Mouse (Mus musculus) neural tube, embryonic 15.5 days (tissue): Measurements from ENCODE around the gene Tfap4. TPM values are rescaled to one million over a fixed set of nuclear protein-coding genes. Genes with fewer than 3 reads are reported as not detected.

Experiments used
- ATAC-seq: fragments of 200-750 bp; cut with Nextera tagmentation; 2 replicates; pipeline ENCODE4 v1.8.0; 2017; ENCODE audit warnings: mild to moderate bottlenecking, moderate TSS enrichment, moderate library complexity; ENCODE audit not compliant: low FRiP score
- H3K27ac ChIP-seq: fragments of 300-500 bp; sonication (generic); replicated peaks from 2 replicates; pipeline ENCODE4 v1.5.1; 2015; ENCODE audit warnings: mild to moderate bottlenecking, inconsistent platforms
- H3K27me3 ChIP-seq: fragments of 300-500 bp; sonication (generic); replicated peaks from 2 replicates; pipeline ENCODE4 v1.6.1; 2015; ENCODE audit warnings: inconsistent platforms
- H3K36me3 ChIP-seq: fragments of 300-500 bp; sonication (generic); 2 replicates; pipeline ENCODE4 v1.6.1; 2015; ENCODE audit warnings: inconsistent platforms
- H3K4me1 ChIP-seq: fragments of 300-500 bp; sonication (generic); 2 replicates; pipeline ENCODE4 v1.6.1; 2015; ENCODE audit warnings: inconsistent platforms
- H3K4me2 ChIP-seq: fragments of 300-500 bp; sonication (generic); 2 replicates; pipeline ENCODE4 v1.6.1; 2015; ENCODE audit warnings: inconsistent platforms, mild to moderate bottlenecking, moderate library complexity
- H3K4me3 ChIP-seq: fragments of 300-500 bp; sonication (generic); replicated peaks from 2 replicates; pipeline ENCODE4 v1.5.1; 2015; ENCODE audit warnings: mild to moderate bottlenecking, inconsistent platforms
- H3K9ac ChIP-seq: fragments of 300-500 bp; sonication (generic); replicated peaks from 2 replicates; pipeline ENCODE4 v1.6.1; 2015; ENCODE audit warnings: mild to moderate bottlenecking, inconsistent platforms
- H3K9me3 ChIP-seq: fragments of 300-500 bp; sonication (generic); replicated peaks from 2 replicates; pipeline ENCODE4 v1.6.1; 2016; ENCODE audit warnings: inconsistent platforms
- WGBS: fragments of 180-500 bp; shearing (Covaris S2); methylation state at CpG from one replicate; pipeline ENCODE4 v1.1.7; 2015; ENCODE audit warnings: mixed read lengths; 5-methylcytosine and 5-hydroxymethylcytosine counted together
- polyA plus RNA-seq: library from polyadenylated mRNA; unstranded; fragments of >200 nt; fragmentation: Nextera tagmentation; extraction: Ambion mirVana; gene quantifications from 2 replicates; pipeline ENCODE4 v1.2.1, GENCODE M21; 2015

The Tfap4 gene
- polyA plus RNA-seq, 1 experiment from 2014 or later, result 8.6 TPM

- Histone ChIP-seq H3K4me3 (no peak overlapping the region), H3K27me3 (no peaks in the 10 kb centered on the region), H3K9me3 (no peaks in the 10 kb centered on the region), H3K36me3 (no peaks in the 10 kb centered on the region), H3K4me2 (0 out of 2 replicates have a peak overlapping the region, but pooled peaks have one; percentile 95), H3K27ac (no peak overlapping the region), H3K4me1 (peaks cover 87% of the 10 kb centered on the region), H3K9ac (no peak overlapping the region; the same call in 1 of the 2 replicates)
- 12% methylated on average over 6 of the region's 6 CpGs for WGBS
- no peak for ATAC-seq
These were observed 39.4 kb upstream of the Tfap4 start for GRCm38 (mm10) chr16:4598891-4599543.

- Histone ChIP-seq H3K9me3 (no peaks in the 10 kb centered on the region), H3K4me1 (peaks cover 86% of the 10 kb centered on the region), H3K9ac (no peak overlapping the region; the same call in 1 of the 2 replicates), H3K4me3 (no peak overlapping the region), H3K27me3 (no peaks in the 10 kb centered on the region), H3K4me2 (peak overlapping the region; percentile 95; the same call in 1 of the 2 replicates), H3K36me3 (no peaks in the 10 kb centered on the region), H3K27ac (no peak overlapping the region)
- no peak for ATAC-seq
- WGBS, result 54% methylated on average over 5 of the region's 5 CpGs
These were observed 38.4 kb upstream of the Tfap4 start for GRCm38 (mm10) chr16:4598041-4598440.

GRCm38 (mm10) chr16:4597296-4597695 is 37.6 kb upstream of the Tfap4 start:
- peaks cover 86% of the 10 kb centered on the region for H3K4me1 ChIP-seq
- ATAC-seq, result no peak
- no peak overlapping the region for H3K27ac ChIP-seq
- WGBS, result 50% methylated on average over 5 of the region's 7 CpGs
- H3K36me3 ChIP-seq, result no peaks in the 10 kb centered on the region
- H3K9me3 ChIP-seq, result no peaks in the 10 kb centered on the region
- H3K4me3 ChIP-seq, result peak overlapping the region; percentile 11; the same call in 1 of the 2 replicates
- peak overlapping the region; percentile 95 for H3K4me2 ChIP-seq
- 0 out of 2 replicates have a peak overlapping the region, but pooled peaks have one; percentile 18 for H3K9ac ChIP-seq
- H3K27me3 ChIP-seq, result no peaks in the 10 kb centered on the region

- Histone ChIP-seq H3K4me2 (peak overlapping the region; percentile 95), H3K9ac (peak overlapping the region; percentile 88), H3K4me3 (peak overlapping the region; percentile 82; the same call in 1 of the 2 replicates), H3K36me3 (no peaks in the 10 kb centered on the region), H3K27ac (0 out of 2 replicates have a peak overlapping the region, but pooled peaks have one; percentile 94), H3K27me3 (no peaks in the 10 kb centered on the region), H3K4me1 (peaks cover 86% of the 10 kb centered on the region), H3K9me3 (no peaks in the 10 kb centered on the region)
- no peak for ATAC-seq
- 27% methylated on average over 2 of the region's 2 CpGs for WGBS
These were observed 37.2 kb upstream of the Tfap4 start for GRCm38 (mm10) chr16:4596836-4597235.

DNA sequence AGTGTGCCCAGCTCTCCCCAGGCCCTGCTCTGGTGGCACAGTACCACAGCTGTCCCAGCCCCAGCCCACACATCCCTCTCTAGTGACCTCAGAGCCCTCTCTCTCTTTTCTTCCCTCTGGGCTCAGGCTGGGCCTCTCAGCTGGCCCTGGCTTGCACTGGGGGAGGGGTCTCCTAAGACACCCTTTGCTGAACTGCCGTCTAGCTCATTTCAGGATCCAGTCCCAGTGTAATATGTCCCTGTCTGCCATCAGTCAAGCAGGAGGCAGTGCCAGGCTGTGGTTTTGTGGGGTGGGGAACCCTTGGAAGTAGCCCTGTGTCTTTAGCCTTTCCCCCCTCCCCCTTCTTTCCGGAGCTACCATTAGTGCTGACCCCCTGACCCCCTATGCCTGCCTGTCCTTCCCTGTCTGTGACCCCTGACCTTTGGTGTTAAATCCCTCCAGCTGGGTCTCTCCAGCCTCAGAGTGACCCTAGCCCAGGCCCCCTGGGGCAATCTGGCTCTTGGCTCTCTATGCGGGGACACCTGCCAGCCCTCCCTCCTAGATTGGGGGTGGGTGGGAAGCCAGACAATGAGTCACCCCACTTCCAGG is 36.6 kb upstream of the Tfap4 start:
- peak overlapping the region; percentile 95 for H3K4me2 ChIP-seq

DNA sequence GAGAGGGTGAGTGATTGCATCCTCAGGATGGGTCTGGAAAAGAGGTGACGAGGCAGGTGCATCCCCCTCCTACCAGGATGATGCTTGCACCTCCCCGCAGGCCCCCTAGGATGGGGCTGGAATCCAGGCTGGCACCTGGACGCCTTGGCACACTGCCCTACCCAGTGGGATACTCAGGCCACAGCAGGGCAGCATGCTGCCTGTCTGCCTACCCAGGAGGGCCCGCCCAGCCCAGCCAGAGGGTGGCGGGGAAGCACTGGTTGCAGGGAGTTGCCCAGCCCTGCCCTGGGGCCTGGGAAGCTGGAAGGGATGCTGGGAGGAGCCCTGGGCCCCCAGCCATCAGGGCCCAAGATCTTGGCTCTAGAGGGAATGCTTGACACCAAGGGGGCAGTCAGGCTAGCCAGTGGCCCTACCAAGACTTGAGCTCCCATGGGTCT is 35.9 kb upstream of the Tfap4 start:
- H3K4me2 ChIP-seq, result peak overlapping the region; percentile 95

More for the DNA sequence above, 36.6 kb upstream of the Tfap4 start:
- Histone ChIP-seq H3K9me3 (no peaks in the 10 kb centered on the region), H3K4me1 (peaks cover 83% of the 10 kb centered on the region), H3K27me3 (no peaks in the 10 kb centered on the region), H3K9ac (peak overlapping the region; percentile 88), H3K36me3 (no peaks in the 10 kb centered on the region), H3K27ac (peak overlapping the region; percentile 94), H3K4me3 (peak overlapping the region; percentile 82)
- 8% methylated on average over 3 of the region's 3 CpGs for WGBS
- ATAC-seq, result 0 out of 2 replicates have a peak, but pooled peaks have one; percentile 3

GRCm38 (mm10) chr16:4594814-4595526 is 35.3 kb upstream of the Tfap4 start:
- peak; percentile 46 for ATAC-seq
- H3K36me3 ChIP-seq, result 0 out of 2 replicates have a peak, but pooled peaks cover 4% of the 10 kb centered on the region
- H3K27me3 ChIP-seq, result no peaks in the 10 kb centered on the region
- WGBS, result under 1% methylated on average over 49 of the region's 52 CpGs
- H3K4me2 ChIP-seq, result peak overlapping the region; percentile 95
- peak overlapping the region; percentile 94 for H3K27ac ChIP-seq
- peak overlapping the region; percentile 82 for H3K4me3 ChIP-seq
- peak overlapping the region; percentile 88 for H3K9ac ChIP-seq
- peaks cover 72% of the 10 kb centered on the region for H3K4me1 ChIP-seq
- no peaks in the 10 kb centered on the region for H3K9me3 ChIP-seq

More for the DNA sequence above, 35.9 kb upstream of the Tfap4 start:
- 1% methylated on average over 5 of the region's 5 CpGs for WGBS
- peak overlapping the region; percentile 88 for H3K9ac ChIP-seq
- peaks cover 77% of the 10 kb centered on the region for H3K4me1 ChIP-seq
- H3K4me3 ChIP-seq, result peak overlapping the region; percentile 82
- H3K27me3 ChIP-seq, result no peaks in the 10 kb centered on the region
- H3K36me3 ChIP-seq, result 0 out of 2 replicates have a peak, but pooled peaks cover 3% of the 10 kb centered on the region
- ATAC-seq, result no peak
- no peaks in the 10 kb centered on the region for H3K9me3 ChIP-seq
- peak overlapping the region; percentile 94 for H3K27ac ChIP-seq

GRCm38 (mm10) chr16:4593971-4594813 is 34.5 kb upstream of the Tfap4 start, which contains the start of gene Glis2:
TSS of gene Glis2 (plus strand) at chr16:4594713.
- H3K9me3 ChIP-seq, result no peaks in the 10 kb centered on the region
- peak within 1 kb of the TSS; percentile 88 for H3K9ac ChIP-seq
- H3K4me1 ChIP-seq, result peaks cover 64% of the 10 kb centered on the region
- no peaks in the 10 kb centered on the region for H3K27me3 ChIP-seq
- peak within 1 kb of the TSS; percentile 94 for H3K27ac ChIP-seq
- peak within 1 kb of the TSS; percentile 95 for H3K4me2 ChIP-seq
- ATAC-seq, result peak; percentile 89
- H3K36me3 ChIP-seq, result 0 out of 2 replicates have a peak, but pooled peaks cover 4% of the 10 kb centered on the region
- under 1% methylated on average over 27 of the region's 74 CpGs for WGBS
- peak within 1 kb of the TSS; percentile 82 for H3K4me3 ChIP-seq

DNA sequence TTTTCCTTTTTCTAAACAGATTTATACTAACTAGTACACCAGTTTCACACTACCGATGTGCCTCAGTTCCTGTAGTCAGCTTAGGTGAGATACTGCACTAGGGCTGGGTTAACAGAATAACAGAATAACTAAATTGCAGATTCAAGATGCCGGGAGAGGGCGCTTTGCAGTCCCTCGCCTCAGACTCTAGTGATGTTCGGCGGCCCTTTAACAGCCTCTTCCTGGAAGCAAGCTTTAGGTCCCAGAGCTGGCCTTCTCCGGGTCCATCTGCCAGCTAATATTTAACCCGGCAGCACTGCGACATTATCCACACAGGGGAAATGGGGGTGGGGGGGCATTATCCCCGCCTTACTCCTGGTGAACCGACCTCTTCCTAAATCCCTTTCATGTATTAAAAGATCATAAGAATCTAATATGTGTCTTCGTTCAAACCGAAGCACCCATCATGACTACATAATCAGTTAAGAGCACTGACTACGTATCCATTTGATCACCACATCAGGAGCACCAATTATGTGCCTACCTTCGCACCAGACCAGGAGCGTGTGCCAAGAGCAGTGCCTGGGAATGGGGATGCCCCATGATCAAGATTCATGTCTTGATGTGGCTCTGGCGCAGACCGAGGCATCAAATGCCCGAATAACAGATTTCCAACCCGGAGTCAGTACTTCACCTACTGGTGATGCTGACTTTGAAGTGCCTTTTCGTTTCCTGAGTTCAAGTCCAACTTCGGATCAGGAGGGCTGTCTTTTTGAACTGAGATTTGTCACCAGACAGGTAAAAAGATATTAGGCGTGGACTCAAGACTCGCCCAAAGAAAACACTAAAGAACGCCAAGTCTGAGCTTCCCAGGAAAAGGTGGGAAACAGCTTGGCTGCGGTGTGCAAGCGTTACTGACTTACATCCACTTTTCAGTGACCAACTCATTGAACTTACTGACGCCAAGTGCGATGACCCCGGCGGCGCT is 33.5 kb upstream of the Tfap4 start:
- Histone ChIP-seq H3K4me2 (peak overlapping the region; percentile 95), H3K9me3 (no peaks in the 10 kb centered on the region), H3K27me3 (no peaks in the 10 kb centered on the region), H3K36me3 (0 out of 2 replicates have a peak, but pooled peaks cover 4% of the 10 kb centered on the region), H3K4me1 (peaks cover 54% of the 10 kb centered on the region), H3K4me3 (peak overlapping the region; percentile 82), H3K9ac (peak overlapping the region; percentile 88), H3K27ac (peak overlapping the region; percentile 94)
- no peak for ATAC-seq
- 9% methylated on average over 32 of the region's 32 CpGs for WGBS

GRCm38 (mm10) chr16:4590236-4590635 is 30.6 kb upstream of the Tfap4 start:
- no peak overlapping the region for H3K4me3 ChIP-seq
- H3K27ac ChIP-seq, result no peak overlapping the region
- H3K4me2 ChIP-seq, result no peak overlapping the region
- H3K9ac ChIP-seq, result no peak overlapping the region
- H3K36me3 ChIP-seq, result 0 out of 2 replicates have a peak, but pooled peaks cover 4% of the 10 kb centered on the region
- peaks cover 44% of the 10 kb centered on the region for H3K4me1 ChIP-seq
- H3K27me3 ChIP-seq, result no peaks in the 10 kb centered on the region
- H3K9me3 ChIP-seq, result no peaks in the 10 kb centered on the region
- ATAC-seq, result no peak
- 94% methylated on average over 9 of the region's 9 CpGs for WGBS
